19 mouse cellular contexts compared by ENCODE assay signal in genomic region chr11:101998258-101998657, GRCm38 (mm10). TPM values are rescaled to one million over a fixed set of nuclear protein-coding genes. Genes with fewer than 3 reads are reported as not detected.
DNase-seq lines count a peak whose midpoint lies in the region; ATAC-seq lines count a peak whose summit lies in the region.
"Had no signal": no experiment of that assay in that cellular context is flagged by ENCODE, and none has a peak within 500 bp of the region (broad histone marks: within the 10 kb centered on the region; RNA-seq: fewer than 3 reads in every experiment).

No protein-coding gene starts in this region.

- no peaks in the 10 kb centered on the region for H3K9me3 ChIP-seq in heart, embryonic 10.5 days
- H3K9me3 ChIP-seq in embryonic facial prominence, embryonic 14.5 days (ENCODE audit: control insufficient read depth, low read length): no peaks in the 10 kb centered on the region
- H3K9me3 ChIP-seq: neural tube, embryonic 13.5 days had no signal

- H3K4me2 ChIP-seq in embryonic facial prominence, embryonic 14.5 days (ENCODE audit: low read depth, low read length): no peak overlapping the region
- H3K4me2 ChIP-seq: neural tube, embryonic 13.5 days had no signal

- peak; percentile 51 to 67 for DNase-seq in heart, adult 18-20 months
- no peak for DNase-seq in heart, embryonic 10.5 days (ENCODE audit: low spot score)
- peak; percentile 49 for DNase-seq in 3T3-L1 (ENCODE audit: low read depth, low spot score)
- peak; percentile 53 for DNase-seq in embryonic facial prominence, embryonic 14.5 days (ENCODE audit: low spot score)
- DNase-seq in kidney, adult 9 months: peak; percentile 54
- no peak for DNase-seq in ovary, postnatal 14 days (ENCODE audit: low spot score)
- no peak for DNase-seq in left cerebral cortex, postnatal 36 days (ENCODE audit: low spot score in 2 of 2)
- DNase-seq: cerebellum, postnatal 25 days; gastrocnemius, postnatal 10 days; midbrain, embryonic 14.5 days; thymus, postnatal 25 days had no signal

- H3K4me3 ChIP-seq in heart, embryonic 10.5 days: no peak overlapping the region
- no peak overlapping the region for H3K4me3 ChIP-seq in embryonic facial prominence, embryonic 14.5 days (ENCODE audit: low read depth, low read length)
- H3K4me3 ChIP-seq: erythroblast, embryonic 14.5 days; neural tube, embryonic 13.5 days had no signal

- intact Hi-C loops in left cerebral cortex, postnatal 36 days (cut with DNase I): no loop called here

- no peaks in the 10 kb centered on the region for H3K27me3 ChIP-seq in heart, embryonic 10.5 days (ENCODE audit: insufficient read depth, poor library complexity, severe bottlenecking)
- no peaks in the 10 kb centered on the region for H3K27me3 ChIP-seq in embryonic facial prominence, embryonic 14.5 days (replicated peaks; ENCODE audit: control insufficient read depth, insufficient read depth, low read length)
- H3K27me3 ChIP-seq: neural tube, embryonic 13.5 days had no signal

- H3K4me1 ChIP-seq in heart, embryonic 10.5 days: peaks cover 10% of the 10 kb centered on the region
- H3K4me1 ChIP-seq in embryonic facial prominence, embryonic 14.5 days (ENCODE audit: control insufficient read depth, insufficient read depth, low read length): no peaks in the 10 kb centered on the region

- ATAC-seq in embryonic facial prominence, embryonic 14.5 days (ENCODE audit: low read depth): no peak
- ATAC-seq in frontal cortex, adult (ENCODE audit: low TSS enrichment): no peak

- no peak overlapping the region for H3K27ac ChIP-seq in heart, embryonic 10.5 days
- H3K27ac ChIP-seq in embryonic facial prominence, embryonic 14.5 days (replicated peaks; ENCODE audit: low read depth, low read length): no peak overlapping the region
- H3K27ac ChIP-seq: neural tube, embryonic 13.5 days had no signal

- H3K9ac ChIP-seq in embryonic facial prominence, embryonic 14.5 days (ENCODE audit: low read depth, low read length): no peak overlapping the region
- H3K9ac ChIP-seq: neural tube, embryonic 13.5 days had no signal

- 56% methylated on average over 5 of the region's 5 CpGs for WGBS in heart, embryonic 10.5 days
- 35% methylated on average over 5 of the region's 5 CpGs for WGBS in embryonic facial prominence, embryonic 14.5 days

- H3K36me3 ChIP-seq in heart, embryonic 10.5 days: no peaks in the 10 kb centered on the region
- H3K36me3 ChIP-seq in embryonic facial prominence, embryonic 14.5 days (ENCODE audit: control insufficient read depth, insufficient read depth, low read length): no peaks in the 10 kb centered on the region

RNA-seq across cellular contexts. Expression of gene Dusp3, which starts 11.4 kb away (rescaled TPM):
- total RNA-seq in heart, adult 18-20 months (2021): 100 to 1,000 TPM; 107 to 117 TPM
- 32.3 and 47.3 TPM in 2 replicates for polyA plus RNA-seq in heart, embryonic 10.5 days (2016; fragmentation: Nextera tagmentation; extraction: Ambion mirVana)
- 33.3 and 38.3 TPM in 2 replicates for polyA plus RNA-seq in embryonic facial prominence, embryonic 14.5 days (2014; fragmentation: Nextera tagmentation; extraction: Ambion mirVana)
- total RNA-seq in left cerebral cortex, postnatal 36 days (2021): 100 to 1,000 TPM; 201 to 252 TPM

RNA-seq across cellular contexts. Expression of gene Cfap97d1, which starts 14.2 kb away (rescaled TPM):
- total RNA-seq in heart, adult 18-20 months (2021): not detected
- polyA plus RNA-seq in heart, embryonic 10.5 days (2016; fragmentation: Nextera tagmentation; extraction: Ambion mirVana): not detected in 2 replicates
- polyA plus RNA-seq in embryonic facial prominence, embryonic 14.5 days (2014; fragmentation: Nextera tagmentation; extraction: Ambion mirVana): not detected in 2 replicates
- total RNA-seq in left cerebral cortex, postnatal 36 days (2021): not detected
- total RNA-seq: gastrocnemius, postnatal 10 days; left cerebral cortex, postnatal 14 days had no signal
- polyA plus RNA-seq: brain, embryonic 14.5 days; erythroblast, embryonic 14.5 days; intestine, embryonic 14.5 days; liver, embryonic 16.5 days; midbrain, embryonic 14.5 days; neural tube, embryonic 13.5 days; stomach, embryonic 14.5 days had no signal

RNA-seq across cellular contexts. Expression of gene Mpp3, which starts 30.0 kb away (rescaled TPM):
- 1 to 10 TPM; 1.4 to 1.5 TPM for total RNA-seq in heart, adult 18-20 months (2021)
- polyA plus RNA-seq in heart, embryonic 10.5 days (2016; fragmentation: Nextera tagmentation; extraction: Ambion mirVana): 3.4 and 5.1 TPM in 2 replicates
- polyA plus RNA-seq in embryonic facial prominence, embryonic 14.5 days (2014; fragmentation: Nextera tagmentation; extraction: Ambion mirVana): 6.3 and 6.4 TPM in 2 replicates
- total RNA-seq in left cerebral cortex, postnatal 36 days (2021): 10 to 100 TPM; 69.0 to 85.2 TPM
- polyA plus RNA-seq: erythroblast, embryonic 14.5 days had no signal

RNA-seq across cellular contexts. Expression of gene Sost, which starts 31.4 kb away (rescaled TPM):
- 1 to 10 TPM; 1.9 to 2.0 TPM for total RNA-seq in heart, adult 18-20 months (2021)
- 0.36 and 0.96 TPM in 2 replicates for polyA plus RNA-seq in heart, embryonic 10.5 days (2016; fragmentation: Nextera tagmentation; extraction: Ambion mirVana)
- not detected in 2 replicates for polyA plus RNA-seq in embryonic facial prominence, embryonic 14.5 days (2014; fragmentation: Nextera tagmentation; extraction: Ambion mirVana)
- total RNA-seq in left cerebral cortex, postnatal 36 days (2021): under 1 TPM in 1 of 2 experiments, not detected in 1; 0.15 TPM
- total RNA-seq: left cerebral cortex, postnatal 14 days had no signal
- polyA plus RNA-seq: erythroblast, embryonic 14.5 days; intestine, embryonic 14.5 days; liver, embryonic 16.5 days; midbrain, embryonic 14.5 days; stomach, embryonic 14.5 days had no signal

RNA-seq across cellular contexts. Expression of gene Cd300lg, which starts 43.1 kb away (rescaled TPM):
- total RNA-seq in heart, adult 18-20 months (2021): 10 to 100 TPM; 49.0 to 52.9 TPM
- polyA plus RNA-seq in heart, embryonic 10.5 days (2016; fragmentation: Nextera tagmentation; extraction: Ambion mirVana): 0.83 and 0.94 TPM in 2 replicates
- polyA plus RNA-seq in embryonic facial prominence, embryonic 14.5 days (2014; fragmentation: Nextera tagmentation; extraction: Ambion mirVana): 0.70 and 0.85 TPM in 2 replicates
- under 1 TPM in 1 of 2 experiments, not detected in 1; 0.32 TPM for total RNA-seq in left cerebral cortex, postnatal 36 days (2021)
- total RNA-seq: left cerebral cortex, postnatal 14 days had no signal
- polyA plus RNA-seq: erythroblast, embryonic 14.5 days had no signal

Comparison
In these comparisons a context has a peak if more than half of its experiments do, and no peak if none do; other contexts are left out.
1. DNase-seq: peak in heart, adult 18-20 months (2 of 2), 3T3-L1 (single experiment), embryonic facial prominence, embryonic 14.5 days (single experiment) and kidney, adult 9 months (single experiment); none in heart, embryonic 10.5 days (single experiment), ovary, postnatal 14 days (single experiment) and left cerebral cortex, postnatal 36 days (0 of 2).
2. RNA of gene Mpp3, which starts 30.0 kb away (total RNA-seq): 69.0 to 85.2 TPM in left cerebral cortex, postnatal 36 days; 1.4 to 1.5 TPM in heart, adult 18-20 months; every median in the first group is over 10 times any median in the second.